Mouse (Mus musculus) spleen, adult 18-20 months (tissue): Measurements from ENCODE around the gene Cox10.

ENCODE experiments used
- DNase-seq, 2 experiments: peaks; one replicate each; pipeline ENCODE4 v3.0.0; 2022; ENCODE audit warnings: mixed read lengths in 2 of 2

Gene Cox10

GRCm38 (mm10) chr11:64044024-64044423, 35.2 kb downstream of the Cox10 start:
- no peak for DNase-seq

GRCm38 (mm10) chr11:64041281-64041680, 38.0 kb downstream of the Cox10 start:
- DNase-seq: no peak

GRCm38 (mm10) chr11:64039600-64039999, 39.7 kb downstream of the Cox10 start:
- no peak for DNase-seq

GRCm38 (mm10) chr11:64037471-64038125, 41.7 kb downstream of the Cox10 start:
- DNase-seq: no peak

- no peak for DNase-seq
Observed at GRCm38 (mm10) chr11:64036306-64036705, 43.0 kb downstream of the Cox10 start.

- DNase-seq: no peak
Observed at GRCm38 (mm10) chr11:64035709-64036108, 43.6 kb downstream of the Cox10 start.

- no peak for DNase-seq
Observed at GRCm38 (mm10) chr11:64034686-64035085, 44.6 kb downstream of the Cox10 start.

- DNase-seq: no peak
Observed at GRCm38 (mm10) chr11:64027423-64027822, 51.8 kb downstream of the Cox10 start.

- DNase-seq: no peak
Observed at GRCm38 (mm10) chr11:64025843-64026242, 53.4 kb downstream of the Cox10 start.

GRCm38 (mm10) chr11:64024575-64024974, 54.7 kb downstream of the Cox10 start:
- no peak for DNase-seq

GRCm38 (mm10) chr11:64023380-64023981, 55.8 kb downstream of the Cox10 start:
- no peak for DNase-seq

- DNase-seq: no peak
Observed at GRCm38 (mm10) chr11:64022403-64023047, 56.7 kb downstream of the Cox10 start.

- no peak for DNase-seq
Observed at GRCm38 (mm10) chr11:64019235-64019634, 60.0 kb downstream of the Cox10 start.

GRCm38 (mm10) chr11:64018165-64018564, 61.1 kb downstream of the Cox10 start:
- no peak for DNase-seq

- DNase-seq: no peak
Observed at GRCm38 (mm10) chr11:64015309-64015708, 64.0 kb downstream of the Cox10 start.

- DNase-seq: no peak
Observed at GRCm38 (mm10) chr11:64010724-64011496, 68.4 kb downstream of the Cox10 start.

GRCm38 (mm10) chr11:64004152-64004551, 75.1 kb downstream of the Cox10 start:
- no peak for DNase-seq

- no peak for DNase-seq
Observed at GRCm38 (mm10) chr11:64003484-64003883, 75.8 kb downstream of the Cox10 start.

- DNase-seq: no peak
Observed at GRCm38 (mm10) chr11:64002629-64003028, 76.6 kb downstream of the Cox10 start.

- DNase-seq: no peak
Observed at GRCm38 (mm10) chr11:64001111-64001510, 78.2 kb downstream of the Cox10 start.

- no peak for DNase-seq
Observed at GRCm38 (mm10) chr11:64000200-64000794, 79.0 kb downstream of the Cox10 start.

GRCm38 (mm10) chr11:63999431-63999830, 79.8 kb downstream of the Cox10 start:
- no peak for DNase-seq

- peak in 1 of 2 experiments; percentile 21 for DNase-seq
Observed at GRCm38 (mm10) chr11:63991958-63992357, 87.3 kb downstream of the Cox10 start.
